ENCODE assay signal across 8 mouse cellular contexts in the genomic region with DNA sequence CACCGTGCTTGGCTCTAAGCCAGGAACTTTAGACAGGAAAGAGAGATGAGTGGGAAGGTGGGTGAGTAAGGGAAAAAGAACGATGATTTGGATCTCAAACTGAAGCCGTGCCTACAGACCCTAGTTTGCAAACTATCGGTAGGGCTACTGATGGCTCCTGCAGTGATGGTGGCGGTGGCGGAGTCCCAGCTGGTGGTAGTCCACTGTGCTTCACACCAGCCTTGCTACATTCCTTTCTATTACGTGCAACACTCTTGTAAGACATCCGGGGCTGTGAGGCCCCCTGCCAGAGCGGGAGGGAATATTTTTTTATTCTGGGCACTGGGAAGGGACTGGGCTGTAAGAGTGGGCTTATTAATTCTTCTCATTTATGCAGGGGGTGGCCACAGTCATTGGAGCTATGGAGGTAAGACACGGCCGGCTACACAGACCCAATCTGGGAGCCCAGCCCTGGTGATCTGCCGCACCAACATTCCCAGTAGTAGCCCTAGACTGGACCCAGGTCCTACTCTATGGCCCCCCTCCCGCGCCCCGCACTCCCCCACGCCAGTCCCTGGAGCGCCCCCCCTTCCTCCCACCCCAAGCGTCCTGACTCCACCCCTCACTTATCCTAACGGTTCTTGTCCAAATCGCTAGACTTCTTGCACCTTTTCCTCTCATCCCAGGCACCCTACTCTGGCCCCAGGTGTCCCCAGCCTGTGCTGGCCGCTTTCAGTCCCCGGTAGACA. TPM values are rescaled to one million over a fixed set of nuclear protein-coding genes. Genes with fewer than 3 reads are reported as not detected.
A peak's percentile ranks its signal among the peaks of the same experiment; 100 is the strongest.
DNase-seq lines count a peak whose midpoint lies in the region; ATAC-seq lines count a peak whose summit lies in the region.

No protein-coding gene starts in this region.

- peaks cover 11% of the 10 kb centered on the region; the same call in 1 of the 2 replicates for H3K27me3 ChIP-seq in heart, embryonic 13.5 days (replicated peaks)
- H3K27me3 ChIP-seq in hindbrain, embryonic 16.5 days (replicated peaks; ENCODE audit: control insufficient read depth, insufficient read depth, low read length) = peaks cover 7% of the 10 kb centered on the region

- peak overlapping the region; percentile 88 for H3K4me2 ChIP-seq in heart, embryonic 13.5 days
- peak overlapping the region; percentile 61 for H3K4me2 ChIP-seq in hindbrain, embryonic 16.5 days (ENCODE audit: low read length)

- H3K4me1 ChIP-seq in heart, embryonic 13.5 days = peaks cover 32% of the 10 kb centered on the region
- peaks cover 2% of the 10 kb centered on the region; the same call in 1 of the 2 replicates for H3K4me1 ChIP-seq in brown adipose tissue, adult 24 weeks (ENCODE audit: control insufficient read depth, insufficient read depth, insufficient read length, low read length)
- peaks cover 13% of the 10 kb centered on the region for H3K4me1 ChIP-seq in hindbrain, embryonic 16.5 days (ENCODE audit: control insufficient read depth, insufficient read depth, low read depth, low read length)

- peak overlapping the region; percentile 84 for H3K9ac ChIP-seq in heart, embryonic 13.5 days
- H3K9ac ChIP-seq in hindbrain, embryonic 16.5 days (ENCODE audit: low read depth, low read length) = peak overlapping the region; percentile 41

- peak overlapping the region; percentile 58 for H3K4me3 ChIP-seq in heart, embryonic 13.5 days
- H3K4me3 ChIP-seq in brown adipose tissue, adult 24 weeks (ENCODE audit: insufficient read depth, low read depth, low read length) = peak overlapping the region; percentile 63
- H3K4me3 ChIP-seq in hindbrain, embryonic 16.5 days (ENCODE audit: low read length) = peak overlapping the region; percentile 33

- WGBS in heart, embryonic 13.5 days = 4% methylated on average over 22 of the region's 22 CpGs
- 13% methylated on average over 22 of the region's 22 CpGs for WGBS in hindbrain, embryonic 16.5 days

- H3K27ac ChIP-seq in heart, embryonic 13.5 days (replicated peaks) = peak overlapping the region; percentile 55; the same call in 1 of the 2 replicates
- H3K27ac ChIP-seq in brown adipose tissue, adult 24 weeks (replicated peaks; ENCODE audit: low read depth, low read length) = no peak overlapping the region
- no peak overlapping the region for H3K27ac ChIP-seq in hindbrain, embryonic 16.5 days (ENCODE audit: low read depth, low read length)

- no peaks in the 10 kb centered on the region for H3K36me3 ChIP-seq in heart, embryonic 13.5 days
- no peaks in the 10 kb centered on the region for H3K36me3 ChIP-seq in hindbrain, embryonic 16.5 days (ENCODE audit: control insufficient read depth, insufficient read depth, low read length)

- H3K9me3 ChIP-seq in heart, embryonic 13.5 days = no peaks in the 10 kb centered on the region
- H3K9me3 ChIP-seq in hindbrain, embryonic 16.5 days (ENCODE audit: control insufficient read depth, low read length) = no peaks in the 10 kb centered on the region

- no peak for DNase-seq in heart, adult 18-20 months
- DNase-seq in lung, postnatal 4 days = peak; percentile 51 to 66
- DNase-seq in layer of hippocampus, adult 9-11 months = no peak
- DNase-seq in adrenal gland, adult 8-10 months = no peak
- DNase-seq in B cell, adult 2 months = no peak

- no peak for ATAC-seq in heart, embryonic 13.5 days (ENCODE audit: extremely low read depth, insufficient number of reproducible peaks, low FRiP score, low TSS enrichment)
- 0 out of 2 replicates have a peak, but pooled peaks have one; percentile 48 for ATAC-seq in hindbrain, embryonic 16.5 days

RNA-seq across cellular contexts. Expression of a gene that starts 1.3 kb away (rescaled TPM):
- 1.8 and 2.0 TPM in 2 replicates for polyA plus RNA-seq in heart, embryonic 13.5 days (2015; fragmentation: Nextera tagmentation; extraction: Ambion mirVana)
- under 1 TPM in 1 of 2 experiments, not detected in 1; 0.36 TPM for total RNA-seq in heart, adult 18-20 months (2021)
- polyA plus RNA-seq in brown adipose tissue, adult 24 weeks (2012; ENCODE audit: insufficient read depth, insufficient read length, missing spikeins) = not detected in 2 replicates
- 0.23 and 0.47 TPM in 2 replicates for polyA plus RNA-seq in hindbrain, embryonic 16.5 days (2015; fragmentation: Nextera tagmentation; extraction: Ambion mirVana)
- total RNA-seq in adrenal gland, adult 8-10 months (2022) = under 1 TPM in 3 of 4 experiments, not detected in 1; 0.32 to 0.68 (median 0.56) TPM

RNA-seq across cellular contexts. Expression of a gene that starts 8.6 kb away (rescaled TPM):
- 32.0 and 40.3 TPM in 2 replicates for polyA plus RNA-seq in heart, embryonic 13.5 days (2015; fragmentation: Nextera tagmentation; extraction: Ambion mirVana)
- total RNA-seq in heart, adult 18-20 months (2021) = under 1 TPM in 1 of 2 experiments, not detected in 1; 0.64 TPM
- polyA plus RNA-seq in brown adipose tissue, adult 24 weeks (2012; ENCODE audit: insufficient read depth, insufficient read length, missing spikeins) = not detected in 2 replicates
- 8.2 and 10.7 TPM in 2 replicates for polyA plus RNA-seq in hindbrain, embryonic 16.5 days (2015; fragmentation: Nextera tagmentation; extraction: Ambion mirVana)
- total RNA-seq in adrenal gland, adult 8-10 months (2022) = 1 to 10 TPM in 2 of 4 experiments, under 1 TPM in 2; 0.73 to 2.0 (median 1.2) TPM

RNA-seq across cellular contexts. Expression of a gene that starts 15.4 kb away (rescaled TPM):
- 70.9 and 77.6 TPM in 2 replicates for polyA plus RNA-seq in heart, embryonic 13.5 days (2015; fragmentation: Nextera tagmentation; extraction: Ambion mirVana)
- total RNA-seq in heart, adult 18-20 months (2021) = 10 to 100 TPM; 29.2 to 31.7 TPM
- polyA plus RNA-seq in brown adipose tissue, adult 24 weeks (2012; ENCODE audit: insufficient read depth, insufficient read length, missing spikeins) = 31.3 and 34.0 TPM in 2 replicates
- polyA plus RNA-seq in hindbrain, embryonic 16.5 days (2015; fragmentation: Nextera tagmentation; extraction: Ambion mirVana) = 83.6 and 99.8 TPM in 2 replicates
- total RNA-seq in adrenal gland, adult 8-10 months (2022) = 10 to 100 TPM; 60.5 to 81.9 (median 64.0) TPM

RNA-seq across cellular contexts. Expression of a gene that starts 15.5 kb away (rescaled TPM):
- 143 and 157 TPM in 2 replicates for polyA plus RNA-seq in heart, embryonic 13.5 days (2015; fragmentation: Nextera tagmentation; extraction: Ambion mirVana)
- total RNA-seq in heart, adult 18-20 months (2021) = 10 to 100 TPM; 32.1 to 35.2 TPM
- polyA plus RNA-seq in brown adipose tissue, adult 24 weeks (2012; ENCODE audit: insufficient read depth, insufficient read length, missing spikeins) = 148 and 245 TPM in 2 replicates
- polyA plus RNA-seq in hindbrain, embryonic 16.5 days (2015; fragmentation: Nextera tagmentation; extraction: Ambion mirVana) = 10.6 and 41.1 TPM in 2 replicates
- 10 to 100 TPM; 32.3 to 89.4 (median 52.6) TPM for total RNA-seq in adrenal gland, adult 8-10 months (2022)

RNA-seq across cellular contexts. Expression of a gene that starts 24.6 kb away (rescaled TPM):
- not detected in 2 replicates for polyA plus RNA-seq in heart, embryonic 13.5 days (2015; fragmentation: Nextera tagmentation; extraction: Ambion mirVana)
- total RNA-seq in heart, adult 18-20 months (2021) = 1 to 10 TPM in 1 of 2 experiments, not detected in 1; 1.1 TPM
- not detected in 2 replicates for polyA plus RNA-seq in brown adipose tissue, adult 24 weeks (2012; ENCODE audit: insufficient read depth, insufficient read length, missing spikeins)
- polyA plus RNA-seq in hindbrain, embryonic 16.5 days (2015; fragmentation: Nextera tagmentation; extraction: Ambion mirVana) = not detected in 2 replicates
- under 1 TPM in 1 of 4 experiments, not detected in 3; 0.48 TPM for total RNA-seq in adrenal gland, adult 8-10 months (2022)

Comparison
In these comparisons a context has a peak if more than half of its experiments do, and no peak if none do; other contexts are left out.
1. DNase-seq: peak in lung, postnatal 4 days (2 of 2); none in heart, adult 18-20 months (0 of 2), layer of hippocampus, adult 9-11 months (single experiment), adrenal gland, adult 8-10 months (single experiment) and B cell, adult 2 months (0 of 2).
2. Peak in every context shown above with its lines, with median percentiles within 50 percentile points of each other: H3K4me3 ChIP-seq.